Mouse (Mus musculus) neural tube, embryonic 11.5 days (tissue): Measurements from ENCODE around the gene Tead1. TPM values are rescaled to one million over a fixed set of nuclear protein-coding genes. Genes with fewer than 3 reads are reported as not detected.

Experiments
- ATAC-seq: fragments of 200-750 bp; cut with Nextera tagmentation; 2 replicates; pipeline ENCODE4 v1.8.0; 2017; ENCODE audit warnings: moderate number of reproducible peaks, mild to moderate bottlenecking, moderate TSS enrichment, moderate library complexity; ENCODE audit not compliant: insufficient read depth, low FRiP score, low TSS enrichment
- DNase-seq: peaks from one replicate; pipeline ENCODE4 v3.0.0-alpha.2; 2015; ENCODE audit warnings: low spot score
- H3K27ac ChIP-seq: fragments of 300-500 bp; sonication (generic); 2 replicates; pipeline ENCODE4 v1.5.1; 2014; ENCODE audit warnings: low read depth, mild to moderate bottlenecking, low read length
- H3K27me3 ChIP-seq: fragments of 300-500 bp; sonication (generic); 2 replicates; pipeline ENCODE4 v1.6.1; 2014; ENCODE audit warnings: mild to moderate bottlenecking, low read length, mixed read lengths; ENCODE audit not compliant: control insufficient read depth, insufficient read depth
- H3K36me3 ChIP-seq: fragments of 300-500 bp; sonication (generic); 2 replicates; pipeline ENCODE4 v1.6.1; 2014; ENCODE audit warnings: mild to moderate bottlenecking, low read length, moderate library complexity, mixed read lengths; ENCODE audit not compliant: control insufficient read depth, insufficient read depth
- H3K4me1 ChIP-seq: fragments of 300-500 bp; sonication (generic); 2 replicates; pipeline ENCODE4 v1.6.1; 2014; ENCODE audit warnings: low read length, mixed read lengths; ENCODE audit not compliant: control insufficient read depth, insufficient read depth
- H3K4me2 ChIP-seq: fragments of 300-500 bp; sonication (generic); 2 replicates; pipeline ENCODE4 v1.6.1; 2014; ENCODE audit warnings: low read depth, mild to moderate bottlenecking, moderate library complexity
- H3K4me3 ChIP-seq: fragments of 300-500 bp; sonication (generic); 2 replicates; pipeline ENCODE4 v1.5.1; 2014; ENCODE audit warnings: low read depth, low read length
- H3K9ac ChIP-seq: fragments of 300-500 bp; sonication (generic); 2 replicates; pipeline ENCODE4 v1.6.1; 2014; ENCODE audit warnings: mild to moderate bottlenecking, low read length
- H3K9me3 ChIP-seq: fragments of 300-500 bp; sonication (generic); 2 replicates; pipeline ENCODE4 v1.6.1; 2016; ENCODE audit warnings: low read length; ENCODE audit not compliant: control insufficient read depth
- WGBS: fragments of 180-500 bp; shearing (Covaris S2); extraction: QIAGEN DNeasy Blood & Tissue Kit; methylation state at CpG from one replicate; pipeline ENCODE4 v1.1.7; 2014; 5-methylcytosine and 5-hydroxymethylcytosine counted together
- polyA plus RNA-seq: library from polyadenylated mRNA; unstranded; fragments of >200 nt; fragmentation: Nextera tagmentation; extraction: Ambion mirVana; gene quantifications from 2 replicates; pipeline ENCODE4 v1.2.1, GENCODE M21; 2014

Tead1 gene
- polyA plus RNA-seq, 1 experiment from 2014 or later: 13.2 TPM

DNA sequence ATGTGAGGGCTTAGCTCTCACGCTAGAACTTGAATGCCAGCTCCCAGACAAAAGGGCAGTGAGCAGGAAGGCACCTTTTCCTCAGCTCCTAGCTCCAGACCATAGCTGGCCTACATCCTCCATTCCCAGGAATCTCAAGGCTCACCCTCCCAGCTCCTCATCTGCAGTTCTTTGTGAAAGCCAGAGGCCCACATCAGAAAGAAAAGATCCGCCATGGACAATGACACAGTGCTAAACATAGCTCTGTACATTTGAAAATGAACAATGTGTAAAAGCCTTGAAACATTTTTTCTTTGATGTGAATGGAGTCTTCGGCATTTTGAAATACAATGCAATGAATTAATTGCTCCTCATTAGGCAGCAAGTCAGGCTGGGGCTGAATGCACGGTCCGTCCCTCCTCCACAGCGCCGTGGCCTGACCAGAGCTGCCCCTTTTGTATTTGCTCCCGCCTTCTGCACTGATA lies 172.2 kb downstream of the Tead1 start:
- Histone ChIP-seq H3K9me3 (no peaks in the 10 kb centered on the region), H3K9ac (no peak overlapping the region; the same call in 1 of the 2 replicates), H3K4me1 (peaks cover 28% of the 10 kb centered on the region), H3K4me3 (no peak overlapping the region), H3K27ac (peak overlapping the region; percentile 58), H3K4me2 (no peak overlapping the region), H3K27me3 (no peaks in the 10 kb centered on the region), H3K36me3 (no peaks in the 10 kb centered on the region)
- ATAC-seq: peak; percentile 82
- DNase-seq: peak; percentile 48
- 19% methylated on average over 8 of the region's 8 CpGs for WGBS

DNA sequence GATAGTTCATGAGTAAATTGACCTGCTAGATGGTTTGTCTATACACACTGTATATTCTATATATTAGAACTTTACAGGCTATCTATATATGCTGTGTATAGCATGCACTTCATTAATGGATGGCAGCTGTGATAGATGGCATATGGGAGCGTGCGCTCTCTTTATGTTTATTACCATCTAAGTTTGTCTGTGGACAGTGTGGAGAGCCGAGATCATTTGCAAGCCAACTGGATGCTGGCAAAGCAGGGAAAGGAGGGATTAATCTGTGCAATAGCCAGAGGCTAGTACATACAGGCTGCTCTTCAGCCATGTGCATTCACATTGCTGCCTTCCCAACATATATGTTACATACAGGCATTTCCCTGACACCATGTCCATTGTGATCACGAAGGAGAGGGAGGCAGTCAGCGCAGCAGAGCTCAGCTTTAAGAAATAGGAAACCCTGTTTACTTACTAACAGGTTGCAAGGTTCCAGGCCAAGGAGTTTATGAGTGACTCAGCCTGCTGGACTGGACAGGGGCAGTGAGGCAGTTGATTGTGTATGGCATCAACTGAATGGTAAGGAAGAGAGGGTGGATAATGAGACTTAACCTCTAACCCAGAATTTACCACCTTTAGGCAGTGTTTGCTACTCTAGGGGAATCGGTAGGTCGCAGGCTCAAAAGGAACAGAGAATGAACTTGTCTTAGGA lies 173.2 kb downstream of the Tead1 start:
- Histone ChIP-seq H3K36me3 (no peaks in the 10 kb centered on the region), H3K27ac (0 out of 2 replicates have a peak overlapping the region, but pooled peaks have one; percentile 4), H3K27me3 (no peaks in the 10 kb centered on the region), H3K4me2 (no peak overlapping the region), H3K4me3 (no peak overlapping the region), H3K9ac (no peak overlapping the region), H3K4me1 (peaks cover 28% of the 10 kb centered on the region), H3K9me3 (no peaks in the 10 kb centered on the region)
- DNase-seq (no peak), ATAC-seq (no peak)
- 55% methylated on average over 7 of the region's 7 CpGs for WGBS

DNA sequence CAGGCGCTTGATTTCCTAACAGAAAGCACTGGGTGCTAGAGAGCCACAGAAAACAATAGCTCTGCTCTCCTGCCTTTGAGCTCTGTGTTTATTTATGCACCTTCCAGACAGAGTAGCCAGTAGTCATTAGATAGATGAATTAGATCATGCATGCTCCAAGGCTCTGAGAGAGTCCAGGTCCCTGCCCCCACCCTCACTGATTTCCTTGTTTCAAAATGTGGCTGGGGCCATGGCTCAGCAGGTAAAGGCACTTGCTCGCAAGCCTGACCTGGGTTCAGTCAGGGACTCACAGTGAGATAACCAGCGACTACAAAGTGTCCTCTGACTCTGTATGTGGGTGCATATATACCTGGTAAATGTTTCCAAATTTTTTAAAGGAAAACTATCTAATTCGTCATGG lies 174.7 kb downstream of the Tead1 start:
- 53% methylated on average over 4 of the region's 4 CpGs for WGBS
- no peak for DNase-seq
- H3K27me3 ChIP-seq: no peaks in the 10 kb centered on the region
- H3K27ac ChIP-seq: no peak overlapping the region
- H3K9ac ChIP-seq: no peak overlapping the region
- no peaks in the 10 kb centered on the region for H3K36me3 ChIP-seq
- ATAC-seq: no peak
- peaks cover 28% of the 10 kb centered on the region for H3K4me1 ChIP-seq
- H3K9me3 ChIP-seq: no peaks in the 10 kb centered on the region
- H3K4me3 ChIP-seq: no peak overlapping the region
- no peak overlapping the region for H3K4me2 ChIP-seq

DNA sequence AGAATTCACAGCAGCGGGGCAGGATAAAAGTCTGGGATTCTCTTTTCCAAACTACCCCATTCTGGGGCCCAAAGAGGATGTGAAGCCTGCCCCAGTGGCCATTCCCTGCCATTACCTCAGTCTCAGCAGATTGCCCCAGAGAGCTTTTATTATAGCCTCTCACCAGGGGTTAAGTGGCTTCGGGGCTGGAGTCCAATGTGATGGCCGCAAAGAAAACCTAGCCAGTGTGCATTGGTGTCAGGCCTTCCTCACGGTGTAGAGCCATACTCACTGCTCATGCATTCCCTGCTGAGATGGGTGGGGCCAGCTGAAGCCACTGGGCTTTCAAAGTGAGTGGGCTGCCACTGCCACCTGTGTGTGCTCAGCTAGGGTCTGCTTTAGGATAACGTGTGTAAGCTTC lies 175.4 kb downstream of the Tead1 start:
- no peak overlapping the region for H3K4me3 ChIP-seq
- ATAC-seq: no peak
- H3K27me3 ChIP-seq: no peaks in the 10 kb centered on the region
- no peaks in the 10 kb centered on the region for H3K36me3 ChIP-seq
- H3K4me1 ChIP-seq: peaks cover 28% of the 10 kb centered on the region
- 14% methylated on average over 5 of the region's 5 CpGs for WGBS
- no peak overlapping the region for H3K27ac ChIP-seq
- H3K9ac ChIP-seq: no peak overlapping the region
- DNase-seq: peak; percentile 38
- H3K9me3 ChIP-seq: no peaks in the 10 kb centered on the region
- no peak overlapping the region for H3K4me2 ChIP-seq

DNA sequence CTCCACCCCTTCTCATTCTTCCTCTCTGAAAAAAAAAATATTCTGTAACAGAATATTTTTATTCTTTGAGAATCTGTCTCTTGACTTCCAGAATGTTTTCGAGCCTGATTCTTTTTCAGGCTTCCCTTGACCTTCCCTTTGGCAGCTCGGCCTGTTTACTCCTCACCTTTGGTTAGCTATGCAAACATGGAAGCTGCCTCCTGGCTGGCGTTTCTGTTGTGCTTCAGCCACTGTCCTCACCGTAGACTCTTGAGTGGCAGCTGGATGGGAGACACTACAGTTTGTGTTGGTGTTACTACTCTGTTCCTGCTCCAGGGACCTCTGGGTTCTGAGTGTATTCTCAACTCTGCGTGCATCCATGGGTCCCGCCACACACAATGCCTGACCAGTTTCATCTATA lies 176.3 kb downstream of the Tead1 start:
- DNase-seq (no peak), ATAC-seq (no peak)
- Histone ChIP-seq H3K27me3 (no peaks in the 10 kb centered on the region), H3K9ac (no peak overlapping the region), H3K4me3 (no peak overlapping the region), H3K9me3 (no peaks in the 10 kb centered on the region), H3K36me3 (no peaks in the 10 kb centered on the region), H3K27ac (no peak overlapping the region), H3K4me1 (peaks cover 26% of the 10 kb centered on the region), H3K4me2 (no peak overlapping the region)
- WGBS: 78% methylated on average over 6 of the region's 6 CpGs

DNA sequence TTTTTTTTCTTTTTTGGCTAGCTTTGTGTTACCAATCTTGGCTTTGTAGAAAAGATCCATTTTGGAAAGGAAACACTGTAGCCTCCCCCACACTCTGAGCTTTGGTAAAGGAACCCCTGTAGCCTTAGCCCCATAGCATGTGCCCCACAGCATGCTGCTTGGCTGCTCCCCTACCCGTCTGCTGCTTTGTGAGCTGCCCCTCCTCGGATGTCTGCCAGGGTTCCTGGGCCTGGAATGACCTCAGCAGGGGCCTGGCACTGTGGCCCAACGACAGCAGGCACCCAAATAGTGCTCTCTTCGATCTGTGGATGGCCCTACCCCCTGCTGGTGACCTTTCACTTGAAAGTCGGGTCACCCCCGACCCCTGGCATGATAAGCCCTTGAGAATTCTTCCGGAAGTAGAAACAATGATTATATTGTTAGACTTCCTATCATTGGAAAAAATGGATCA lies 177.0 kb downstream of the Tead1 start:
- no peak for DNase-seq

DNA sequence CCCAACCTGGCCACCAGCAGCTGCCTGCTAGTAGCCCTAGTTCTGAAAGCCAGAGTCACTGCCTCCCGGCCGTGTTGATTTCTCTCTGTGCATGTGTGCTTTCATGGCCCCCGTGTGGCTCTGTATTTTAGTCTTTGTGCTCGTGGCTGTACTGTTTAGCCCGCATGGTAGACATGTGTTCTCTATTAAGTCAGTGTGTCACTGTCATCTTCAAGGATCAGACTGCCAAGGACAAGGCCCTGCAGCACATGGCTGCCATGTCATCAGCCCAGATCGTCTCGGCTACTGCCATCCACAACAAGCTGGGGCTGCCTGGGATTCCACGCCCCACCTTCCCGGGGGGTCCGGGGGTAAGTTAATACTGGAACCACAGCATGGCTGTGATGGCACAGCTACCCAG lies 177.5 kb downstream of the Tead1 start:
- Histone ChIP-seq H3K4me1 (peaks cover 20% of the 10 kb centered on the region), H3K27ac (no peak overlapping the region), H3K27me3 (no peaks in the 10 kb centered on the region)

More for the DNA sequence above, 177.0 kb downstream of the Tead1 start:
- Histone ChIP-seq H3K27me3 (no peaks in the 10 kb centered on the region), H3K4me3 (no peak overlapping the region), H3K9me3 (no peaks in the 10 kb centered on the region), H3K27ac (no peak overlapping the region), H3K9ac (no peak overlapping the region), H3K36me3 (no peaks in the 10 kb centered on the region), H3K4me2 (no peak overlapping the region), H3K4me1 (peaks cover 21% of the 10 kb centered on the region)
- no peak for ATAC-seq
- WGBS: 29% methylated on average over 7 of the region's 7 CpGs

DNA sequence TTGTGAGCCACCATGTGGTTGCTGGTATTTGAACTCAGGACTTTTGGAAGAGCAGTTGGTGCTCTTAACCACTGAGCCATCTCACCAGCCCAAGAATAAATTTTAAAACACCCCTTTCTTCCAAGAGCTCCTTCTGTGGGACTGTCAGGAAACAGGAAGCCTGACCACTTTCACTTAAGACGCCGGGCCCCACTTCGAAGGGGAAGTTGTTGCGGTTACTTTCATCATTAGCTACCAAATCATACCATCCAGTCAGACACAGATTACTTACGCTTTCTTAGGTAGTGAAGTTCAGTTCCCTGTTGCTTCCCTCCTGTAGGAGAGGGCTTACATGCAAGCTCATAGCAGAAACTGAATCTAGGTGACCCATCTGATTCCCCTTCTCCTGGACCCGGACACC lies 180.8 kb downstream of the Tead1 start:
- H3K9ac ChIP-seq: no peak overlapping the region
- peaks cover 2% of the 10 kb centered on the region; the same call in 1 of the 2 replicates for H3K36me3 ChIP-seq
- no peaks in the 10 kb centered on the region for H3K27me3 ChIP-seq
- H3K4me1 ChIP-seq: no peaks in the 10 kb centered on the region
- WGBS: 91% methylated on average over 6 of the region's 6 CpGs
- H3K4me2 ChIP-seq: no peak overlapping the region
- DNase-seq (no peak), ATAC-seq (no peak)
- H3K27ac ChIP-seq: no peak overlapping the region
- H3K4me3 ChIP-seq: no peak overlapping the region
- no peaks in the 10 kb centered on the region for H3K9me3 ChIP-seq

More for the DNA sequence above, 177.5 kb downstream of the Tead1 start:
- Histone ChIP-seq H3K9me3 (no peaks in the 10 kb centered on the region), H3K4me3 (no peak overlapping the region), H3K4me2 (no peak overlapping the region), H3K36me3 (peaks cover 2% of the 10 kb centered on the region; the same call in 1 of the 2 replicates), H3K9ac (no peak overlapping the region)
- no peak for ATAC-seq
- WGBS: 65% methylated on average over 10 of the region's 10 CpGs
- no peak for DNase-seq

DNA sequence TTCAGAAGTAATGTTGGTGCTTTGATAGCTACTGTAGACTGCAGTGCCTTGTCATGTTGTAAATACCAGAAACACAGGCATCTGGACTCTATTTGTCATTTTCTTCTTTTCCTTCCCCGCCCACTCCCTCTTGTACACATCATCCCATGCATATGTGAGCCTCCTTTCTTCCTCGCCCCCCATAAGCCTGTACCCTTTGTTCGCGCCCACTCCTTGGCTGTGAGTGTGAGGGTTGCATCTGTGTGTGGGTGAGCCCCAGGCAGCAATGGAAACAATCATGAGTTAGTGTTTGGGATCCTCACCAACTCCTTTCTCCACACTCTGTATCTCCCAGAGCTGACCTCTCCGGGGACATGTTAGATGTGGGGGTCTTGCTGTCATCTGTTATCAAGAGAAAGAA lies 183.0 kb downstream of the Tead1 start:
- H3K27ac ChIP-seq: no peak overlapping the region
- H3K27me3 ChIP-seq: no peaks in the 10 kb centered on the region
- ATAC-seq (no peak), DNase-seq (no peak)
- no peaks in the 10 kb centered on the region for H3K9me3 ChIP-seq
- 98% methylated on average over 5 of the region's 5 CpGs for WGBS
- H3K9ac ChIP-seq: no peak overlapping the region
- no peak overlapping the region for H3K4me2 ChIP-seq
- H3K4me1 ChIP-seq: no peaks in the 10 kb centered on the region
- H3K4me3 ChIP-seq: no peak overlapping the region
- peaks cover 2% of the 10 kb centered on the region; the same call in 1 of the 2 replicates for H3K36me3 ChIP-seq
